ENCODE assay signal across 17 mouse cellular contexts in the genomic region with DNA sequence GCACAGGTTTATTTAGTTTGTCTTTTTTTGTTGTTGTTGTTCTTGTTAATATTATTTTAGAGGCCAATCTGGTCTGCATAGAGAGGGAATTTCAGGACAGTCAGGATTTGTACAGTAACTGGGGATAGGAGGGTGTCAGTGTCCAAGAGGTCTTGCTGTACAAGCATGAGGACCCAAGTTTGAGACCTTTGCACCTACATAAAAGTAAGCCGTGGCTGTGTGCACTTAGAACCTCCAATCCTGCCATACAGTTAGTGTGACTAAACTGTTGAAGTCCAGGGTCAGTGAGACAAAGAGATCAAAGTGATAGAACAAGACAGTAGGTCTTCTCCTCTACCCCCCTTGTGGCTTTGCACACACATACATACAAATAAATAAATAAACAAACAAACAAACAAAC.
"Had no signal": no experiment of that assay in that cellular context is flagged by ENCODE, and none has a peak within 500 bp of the region (broad histone marks: within the 10 kb centered on the region; RNA-seq: fewer than 3 reads in every experiment).

No protein-coding gene starts in this region.

- H3K9ac ChIP-seq: limb, embryonic 13.5 days; liver, embryonic 12.5 days; liver, embryonic 15.5 days; lung, embryonic 15.5 days; midbrain, embryonic 13.5 days had no signal

- H3K4me3 ChIP-seq: limb, embryonic 10.5 days; limb, embryonic 13.5 days; liver, embryonic 12.5 days; liver, embryonic 15.5 days; lung, embryonic 15.5 days; megakaryocyte, embryonic 14.5 days; midbrain, embryonic 10.5 days; midbrain, embryonic 13.5 days had no signal

- H3K9me3 ChIP-seq: limb, embryonic 10.5 days; limb, embryonic 13.5 days; liver, embryonic 12.5 days; liver, embryonic 15.5 days; lung, embryonic 15.5 days; megakaryocyte, embryonic 14.5 days; midbrain, embryonic 10.5 days; midbrain, embryonic 13.5 days had no signal

- H3K4me2 ChIP-seq: limb, embryonic 13.5 days; liver, embryonic 12.5 days; liver, embryonic 15.5 days; lung, embryonic 15.5 days; midbrain, embryonic 13.5 days had no signal

- DNase-seq: kidney, adult 18-20 months; liver; lung, adult 18-20 months; lung, postnatal 10 days; lung, postnatal 36 days; thymus, adult 18-20 months; thymus, postnatal 36 days had no signal

- H3K4me1 ChIP-seq: limb, embryonic 10.5 days; limb, embryonic 13.5 days; liver, embryonic 12.5 days; liver, embryonic 15.5 days; lung, embryonic 15.5 days; megakaryocyte, embryonic 14.5 days; midbrain, embryonic 10.5 days; midbrain, embryonic 13.5 days had no signal

- ATAC-seq: hindbrain, embryonic 16.5 days; liver, embryonic 12.5 days; midbrain, embryonic 13.5 days; midbrain, embryonic 16.5 days had no signal

- H3K27ac ChIP-seq: limb, embryonic 10.5 days; limb, embryonic 13.5 days; liver, embryonic 12.5 days; liver, embryonic 15.5 days; lung, embryonic 15.5 days; midbrain, embryonic 10.5 days; midbrain, embryonic 13.5 days had no signal

- H3K27me3 ChIP-seq: limb, embryonic 13.5 days; liver, embryonic 12.5 days; liver, embryonic 15.5 days; lung, embryonic 15.5 days; megakaryocyte, embryonic 14.5 days; midbrain, embryonic 13.5 days had no signal
